Mouse (Mus musculus) heart, embryonic 14.5 days (tissue): ENCODE measurements at regions not wholly inside any gene's neighbourhood (a gene's known extent, or its start where the extent isn't known, plus 50 kb on each side); places are given as distances from the start of the nearest gene placed in this dataset.

ENCODE experiments used
- ATAC-seq: fragments of 200-750 bp; cut with Nextera tagmentation; 2 replicates; pipeline ENCODE4 v1.8.0; 2017; ENCODE audit warnings: low read depth, moderate TSS enrichment; ENCODE audit not compliant: insufficient number of reproducible peaks, insufficient read depth, low FRiP score
- H3K27ac ChIP-seq, 2 experiments: fragments of 200-500 bp in 1 of 2; fragments of 300-500 bp in 1 of 2; sonication (generic) in 1 of 2; replicated peaks in 1 of 2; 2 replicates each; pipeline ENCODE4 v1.5.1; 2012 to 2014; ENCODE audit warnings: low read depth in 2 of 2, low read length in 2 of 2, control low read depth in 1 of 2, mild to moderate bottlenecking in 1 of 2, mixed read lengths in 1 of 2; ENCODE audit not compliant: control insufficient read depth in 1 of 2, insufficient read depth in 1 of 2
- H3K27me3 ChIP-seq: fragments of 300-500 bp; sonication (generic); 2 replicates; pipeline ENCODE4 v1.6.1; 2014; ENCODE audit warnings: mild to moderate bottlenecking, low read length, control low read depth; ENCODE audit not compliant: control insufficient read depth, insufficient read depth
- H3K36me3 ChIP-seq: fragments of 300-500 bp; sonication (generic); 2 replicates; pipeline ENCODE4 v1.6.1; 2014; ENCODE audit warnings: mild to moderate bottlenecking, control low read depth, low read length, mixed read lengths; ENCODE audit not compliant: control insufficient read depth, insufficient read depth
- H3K4me1 ChIP-seq, 2 experiments: fragments of 200-500 bp in 1 of 2; fragments of 300-500 bp in 1 of 2; sonication (generic) in 1 of 2; 2 replicates each; pipeline ENCODE4 v1.6.1; 2012 to 2014; ENCODE audit warnings: low read length in 2 of 2, control low read depth in 1 of 2, mixed read lengths in 1 of 2; ENCODE audit not compliant: control insufficient read depth in 2 of 2, insufficient read depth in 2 of 2
- H3K4me2 ChIP-seq: fragments of 300-500 bp; sonication (generic); 2 replicates; pipeline ENCODE4 v1.6.1; 2014; ENCODE audit warnings: mild to moderate bottlenecking, low read length
- H3K4me3 ChIP-seq, 2 experiments: fragments of 200-500 bp in 1 of 2; fragments of 300-500 bp in 1 of 2; sonication (generic) in 1 of 2; 2 replicates each; pipeline ENCODE4 v1.5.1; 2012 to 2014; ENCODE audit warnings: low read length in 2 of 2, mild to moderate bottlenecking in 2 of 2, control low read depth in 1 of 2, low read depth in 1 of 2, moderate library complexity in 1 of 2; ENCODE audit not compliant: control insufficient read depth in 1 of 2, insufficient read depth in 1 of 2
- H3K9ac ChIP-seq: fragments of 300-500 bp; sonication (generic); 2 replicates; pipeline ENCODE4 v1.6.1; 2014; ENCODE audit warnings: mild to moderate bottlenecking, low read length
- H3K9me3 ChIP-seq: fragments of 300-500 bp; sonication (generic); 2 replicates; pipeline ENCODE4 v1.6.1; 2016; ENCODE audit warnings: low read length, control low read depth; ENCODE audit not compliant: control insufficient read depth
- WGBS: fragments of 180-500 bp; shearing (Covaris S2); extraction: QIAGEN DNeasy Blood & Tissue Kit; methylation state at CpG from one replicate; pipeline ENCODE4 v1.1.7; 2014; 5-methylcytosine and 5-hydroxymethylcytosine counted together

DNA sequence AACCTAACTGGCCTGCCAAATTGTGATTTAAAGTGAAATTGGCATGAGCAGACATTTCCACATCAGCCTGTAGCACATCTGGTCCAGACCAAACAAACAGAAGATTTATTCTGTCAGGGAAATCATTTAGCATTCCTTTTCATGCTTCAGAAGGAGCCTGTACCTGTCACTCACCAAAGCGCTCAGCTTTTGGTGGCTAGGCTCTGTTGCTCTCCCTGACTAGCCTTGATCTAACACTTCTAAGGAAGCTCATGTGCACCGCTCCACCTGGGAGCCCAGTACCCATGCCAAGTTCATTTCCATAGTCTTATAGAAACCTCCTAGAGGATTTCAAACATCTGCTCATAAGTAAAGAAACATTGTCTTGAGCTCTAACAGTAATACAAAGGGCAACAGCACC lies 253.8 kb upstream of the Tfap2d start:
- WGBS: 73% methylated on average over 2 of the region's 2 CpGs
- Histone ChIP-seq H3K4me3 (no peak overlapping the region), H3K4me2 (no peak overlapping the region), H3K27ac (no peak overlapping the region), H3K9me3 (no peaks in the 10 kb centered on the region), H3K36me3 (no peaks in the 10 kb centered on the region), H3K4me1 (no peaks in the 10 kb centered on the region), H3K27me3 (no peaks in the 10 kb centered on the region), H3K9ac (no peak overlapping the region)
- no peak for ATAC-seq

DNA sequence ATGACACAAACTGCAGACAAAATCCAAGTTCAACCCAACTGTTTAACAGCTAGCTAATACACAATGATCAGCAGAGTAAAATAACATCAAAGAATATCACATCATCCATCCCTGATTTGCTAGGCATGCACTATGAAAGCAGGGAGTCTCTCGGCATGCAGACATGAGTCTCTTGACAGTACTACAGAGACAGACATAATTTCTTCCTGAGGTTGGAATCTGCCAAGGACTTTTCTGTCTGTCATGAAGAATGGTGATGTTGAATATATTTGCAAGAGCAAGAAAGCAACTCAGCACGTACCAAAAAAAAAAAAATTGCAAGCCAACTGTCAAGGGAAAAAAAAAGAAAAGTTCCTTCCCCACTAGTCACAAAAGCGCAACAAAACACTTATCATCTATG lies 245.4 kb upstream of the Tfap2d start:
- H3K36me3 ChIP-seq: no peaks in the 10 kb centered on the region
- no peak overlapping the region for H3K27ac ChIP-seq
- no peak overlapping the region for H3K9ac ChIP-seq
- no peak for ATAC-seq
- H3K4me1 ChIP-seq: no peaks in the 10 kb centered on the region
- H3K4me2 ChIP-seq: no peak overlapping the region
- 72% methylated on average over 3 of the region's 3 CpGs for WGBS
- H3K27me3 ChIP-seq: no peaks in the 10 kb centered on the region
- H3K4me3 ChIP-seq: no peak overlapping the region
- H3K9me3 ChIP-seq: no peaks in the 10 kb centered on the region

DNA sequence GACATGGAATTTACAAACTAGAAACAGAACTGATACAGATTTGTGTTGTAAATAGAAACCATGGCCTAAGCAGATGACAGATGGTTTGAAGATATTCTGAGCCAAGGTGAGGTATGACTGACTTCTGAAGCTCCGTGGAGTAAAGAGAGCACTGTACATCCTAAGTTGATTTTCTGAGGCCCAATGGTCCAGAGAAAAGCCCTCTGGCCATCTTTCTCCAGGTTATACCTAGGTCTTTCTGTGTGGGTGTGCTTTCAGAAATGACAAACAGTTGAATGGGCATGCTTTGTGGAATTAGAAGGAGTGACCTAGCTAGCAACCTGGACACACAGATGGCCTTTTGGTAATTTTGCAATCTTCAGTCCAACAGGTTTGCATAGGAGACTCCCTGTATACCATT lies 199.6 kb upstream of the Tfap2d start:
- Histone ChIP-seq H3K9me3 (no peaks in the 10 kb centered on the region), H3K4me2 (no peak overlapping the region), H3K27ac (no peak overlapping the region), H3K4me1 (no peaks in the 10 kb centered on the region), H3K27me3 (no peaks in the 10 kb centered on the region), H3K36me3 (no peaks in the 10 kb centered on the region), H3K9ac (no peak overlapping the region), H3K4me3 (no peak overlapping the region)
- ATAC-seq: no peak
- 88% methylated on average over 1 of the region's 1 CpGs for WGBS

DNA sequence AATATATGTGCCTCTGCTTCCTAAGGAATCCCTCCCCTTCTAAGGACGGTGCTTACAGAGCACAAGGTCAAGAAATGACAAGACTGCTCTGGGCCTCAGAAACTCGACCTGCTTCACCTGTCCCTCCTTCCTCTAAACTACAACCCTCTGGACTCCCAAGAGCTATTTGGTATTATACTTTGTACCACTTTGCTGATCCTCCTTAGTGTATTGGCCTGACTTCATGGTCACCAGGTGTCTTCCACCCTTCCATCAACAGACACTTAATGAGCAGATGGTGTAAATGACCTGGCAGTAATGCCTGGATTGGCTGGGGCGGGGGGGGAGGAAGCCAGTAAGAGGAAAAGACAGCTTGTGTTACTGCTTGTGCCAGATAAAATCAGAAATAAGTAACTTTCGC lies 199.1 kb upstream of the Tfap2d start:
- Histone ChIP-seq H3K27me3 (no peaks in the 10 kb centered on the region), H3K9ac (no peak overlapping the region), H3K4me1 (no peaks in the 10 kb centered on the region), H3K36me3 (no peaks in the 10 kb centered on the region), H3K4me2 (no peak overlapping the region), H3K4me3 (no peak overlapping the region), H3K27ac (no peak overlapping the region), H3K9me3 (no peaks in the 10 kb centered on the region)
- 54% methylated on average over 4 of the region's 4 CpGs for WGBS
- no peak for ATAC-seq

DNA sequence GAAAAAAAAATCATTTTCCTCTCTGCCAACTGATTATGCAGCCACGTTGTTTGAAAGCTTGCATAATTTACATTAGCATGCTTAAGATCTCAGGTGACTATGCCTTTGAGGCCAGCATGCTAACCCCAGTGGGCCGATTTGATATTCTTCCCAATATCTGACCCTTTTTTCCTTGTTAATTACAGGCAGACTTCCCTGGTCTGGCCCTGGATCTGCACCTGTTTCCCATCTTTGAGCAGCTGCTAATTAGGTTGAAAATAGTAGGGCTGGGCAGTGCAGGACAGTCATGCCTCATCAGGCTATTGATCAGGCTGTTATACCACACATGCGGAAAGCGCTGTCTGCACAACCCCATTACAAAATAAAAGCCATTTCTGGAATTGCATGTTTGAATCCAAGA lies 191.2 kb upstream of the Tfap2d start:
- Histone ChIP-seq H3K4me1 (no peaks in the 10 kb centered on the region), H3K27ac (no peak overlapping the region), H3K9ac (no peak overlapping the region), H3K4me2 (no peak overlapping the region), H3K36me3 (no peaks in the 10 kb centered on the region), H3K4me3 (no peak overlapping the region), H3K9me3 (no peaks in the 10 kb centered on the region), H3K27me3 (no peaks in the 10 kb centered on the region)
- WGBS: 75% methylated on average over 4 of the region's 4 CpGs
- ATAC-seq: no peak

DNA sequence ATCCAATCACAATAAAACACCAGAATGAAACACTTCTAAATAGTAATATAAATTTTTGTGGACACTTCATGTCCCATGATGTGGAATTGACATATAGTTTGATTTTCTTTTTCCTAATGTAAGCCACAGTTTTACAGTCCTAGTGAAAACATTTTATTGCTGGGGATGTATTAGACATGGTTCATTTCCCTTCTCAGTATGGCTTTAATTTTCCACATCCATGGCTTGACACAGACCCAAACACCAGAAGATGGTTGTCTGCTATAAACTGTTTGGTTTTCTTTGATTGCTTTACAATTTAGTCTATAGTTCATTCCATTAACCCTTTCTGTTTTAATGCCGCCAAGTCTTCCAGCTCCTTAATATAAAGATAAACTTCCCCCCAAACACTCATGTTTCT lies 146.5 kb upstream of the Tfap2d start:
- Histone ChIP-seq H3K36me3 (no peaks in the 10 kb centered on the region), H3K27me3 (no peaks in the 10 kb centered on the region), H3K4me2 (no peak overlapping the region), H3K9me3 (no peaks in the 10 kb centered on the region), H3K9ac (no peak overlapping the region), H3K4me3 (no peak overlapping the region), H3K27ac (no peak overlapping the region), H3K4me1 (peaks cover 3% of the 10 kb centered on the region in 2 experiments; a peak in 2 of 4 replicates)
- ATAC-seq: no peak
- 100% methylated on average over 1 of the region's 1 CpGs for WGBS

DNA sequence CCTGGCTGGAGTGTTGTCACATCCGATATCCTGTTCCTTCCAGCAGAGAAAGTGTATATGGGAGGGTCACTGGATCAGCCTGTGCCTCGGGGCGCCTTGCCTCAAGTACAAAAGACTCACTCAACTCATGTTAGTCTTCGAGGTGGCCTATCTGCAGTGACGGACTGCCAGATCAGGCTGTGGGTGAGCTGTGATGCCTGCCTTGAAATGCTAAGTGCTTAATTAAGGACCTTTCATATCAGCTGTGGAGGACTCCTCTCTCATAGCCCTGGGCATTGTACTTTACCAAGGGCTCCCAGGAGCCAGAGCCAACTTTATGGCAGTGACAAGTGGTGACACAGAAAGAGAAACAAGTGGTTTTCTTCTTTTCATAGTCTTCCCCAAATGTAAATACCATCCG lies 145.8 kb upstream of the Tfap2d start:
- 21% methylated on average over 6 of the region's 6 CpGs for WGBS
- Histone ChIP-seq H3K9ac (no peak overlapping the region), H3K4me2 (no peak overlapping the region), H3K4me3 (no peak overlapping the region), H3K27ac (no peak overlapping the region), H3K4me1 (peaks cover 3 to 8% of the 10 kb centered on the region in 2 experiments; a peak in 3 of 4 replicates), H3K27me3 (no peaks in the 10 kb centered on the region), H3K9me3 (no peaks in the 10 kb centered on the region), H3K36me3 (no peaks in the 10 kb centered on the region)
- no peak for ATAC-seq

DNA sequence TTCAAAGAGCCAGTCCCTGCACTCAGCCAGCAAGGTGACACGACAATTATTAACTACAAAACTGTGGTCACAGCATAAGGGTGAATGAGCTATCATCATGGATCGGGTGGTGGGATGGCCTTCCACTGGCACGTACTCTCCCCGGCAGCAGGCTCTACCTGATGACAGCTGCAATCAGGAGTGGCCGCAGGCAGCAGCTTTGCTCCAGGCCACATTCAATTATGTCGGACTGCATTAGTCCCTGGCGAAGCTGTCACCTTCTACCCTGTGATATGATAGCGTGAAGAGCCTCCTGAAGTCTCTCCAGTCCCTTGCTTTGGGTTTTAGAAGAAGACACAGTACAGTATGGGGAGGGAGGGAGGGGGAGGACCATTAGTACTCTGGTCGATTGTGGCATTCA lies 141.4 kb upstream of the Tfap2d start:
- Histone ChIP-seq H3K27ac (0 out of 4 replicates have a peak overlapping the region, but pooled peaks of 1 of the 2 experiments have one; percentile 28), H3K27me3 (no peaks in the 10 kb centered on the region), H3K9me3 (no peaks in the 10 kb centered on the region), H3K4me3 (no peak overlapping the region), H3K36me3 (no peaks in the 10 kb centered on the region), H3K4me2 (peak overlapping the region; percentile 38; the same call in 1 of the 2 replicates), H3K9ac (no peak overlapping the region), H3K4me1 (peaks cover 3 to 11% of the 10 kb centered on the region in 2 experiments; a peak in 3 of 4 replicates)
- 20% methylated on average over 9 of the region's 9 CpGs for WGBS
- ATAC-seq: 0 out of 2 replicates have a peak, but pooled peaks have one; percentile 47
